Mouse (Mus musculus): ENCODE results near the gene Mrc2. TPM values are rescaled to one million over a fixed set of nuclear protein-coding genes. Genes with fewer than 3 reads are reported as not detected.

The Mrc2 gene
- polyA plus RNA-seq, 1 experiment from 2014 or later, result 4.9 TPM

- ATAC-seq, result no peak
- no peak overlapping the region for H3K27ac ChIP-seq (ENCODE audit: low read depth, low read length)
- H3K36me3 ChIP-seq (ENCODE audit: control insufficient read depth, insufficient read depth, low read length), result no peaks in the 10 kb centered on the region
- H3K4me2 ChIP-seq (ENCODE audit: low read length), result peak overlapping the region; percentile 99
- H3K9ac ChIP-seq (ENCODE audit: low read depth, low read length), result peak overlapping the region; percentile 54
- peaks cover 20% of the 10 kb centered on the region for H3K4me1 ChIP-seq (ENCODE audit: control insufficient read depth, insufficient read depth, low read depth, low read length)
- H3K27me3 ChIP-seq (replicated peaks; ENCODE audit: control insufficient read depth, insufficient read depth, low read length), result peaks cover 5% of the 10 kb centered on the region
- H3K9me3 ChIP-seq (ENCODE audit: control insufficient read depth, low read length), result no peaks in the 10 kb centered on the region
- peak overlapping the region; percentile 57 for H3K4me3 ChIP-seq (ENCODE audit: low read length)
- under 1% methylated on average over 22 of the region's 26 CpGs for WGBS
Measured at GRCm38 (mm10) chr11:105293101-105293581, 698 bp downstream of the Mrc2 start.

GRCm38 (mm10) chr11:105293901-105294494 is 1.6 kb downstream of the Mrc2 start:
- no peaks in the 10 kb centered on the region for H3K36me3 ChIP-seq (ENCODE audit: control insufficient read depth, insufficient read depth, low read length)
- peak overlapping the region; percentile 41; the same call in 1 of the 2 replicates for H3K9ac ChIP-seq (ENCODE audit: low read depth, low read length)
- peaks cover 5% of the 10 kb centered on the region for H3K27me3 ChIP-seq (replicated peaks; ENCODE audit: control insufficient read depth, insufficient read depth, low read length)
- ATAC-seq, result no peak
- H3K4me1 ChIP-seq (ENCODE audit: control insufficient read depth, insufficient read depth, low read depth, low read length), result peaks cover 20% of the 10 kb centered on the region
- H3K27ac ChIP-seq (ENCODE audit: low read depth, low read length), result no peak overlapping the region
- no peaks in the 10 kb centered on the region for H3K9me3 ChIP-seq (ENCODE audit: control insufficient read depth, low read length)
- H3K4me3 ChIP-seq (ENCODE audit: low read length), result peak overlapping the region; percentile 57
- 3% methylated on average over 9 of the region's 9 CpGs for WGBS
- peak overlapping the region; percentile 99 for H3K4me2 ChIP-seq (ENCODE audit: low read length)

- no peak overlapping the region for H3K9ac ChIP-seq (ENCODE audit: low read depth, low read length)
- H3K27me3 ChIP-seq (replicated peaks; ENCODE audit: control insufficient read depth, insufficient read depth, low read length), result peaks cover 4% of the 10 kb centered on the region
- H3K4me2 ChIP-seq (ENCODE audit: low read length), result no peak overlapping the region
- WGBS, result 88% methylated on average over 10 of the region's 10 CpGs
- peaks cover 20% of the 10 kb centered on the region for H3K4me1 ChIP-seq (ENCODE audit: control insufficient read depth, insufficient read depth, low read depth, low read length)
- ATAC-seq, result no peak
- H3K9me3 ChIP-seq (ENCODE audit: control insufficient read depth, low read length), result no peaks in the 10 kb centered on the region
- H3K4me3 ChIP-seq (ENCODE audit: low read length), result no peak overlapping the region
- no peak overlapping the region for H3K27ac ChIP-seq (ENCODE audit: low read depth, low read length)
- H3K36me3 ChIP-seq (ENCODE audit: control insufficient read depth, insufficient read depth, low read length), result no peaks in the 10 kb centered on the region
Measured at GRCm38 (mm10) chr11:105296084-105296483, 3.6 kb downstream of the Mrc2 start.

GRCm38 (mm10) chr11:105310197-105310596 is 17.8 kb downstream of the Mrc2 start:
- WGBS, result 89% methylated on average over 7 of the region's 7 CpGs
- no peak for ATAC-seq

GRCm38 (mm10) chr11:105311291-105311975 is 19.0 kb downstream of the Mrc2 start:
- no peaks in the 10 kb centered on the region for H3K27me3 ChIP-seq (replicated peaks; ENCODE audit: control insufficient read depth, insufficient read depth, low read length)
- H3K27ac ChIP-seq (ENCODE audit: low read depth, low read length), result no peak overlapping the region
- 65% methylated on average over 24 of the region's 24 CpGs for WGBS
- H3K4me1 ChIP-seq (ENCODE audit: control insufficient read depth, insufficient read depth, low read depth, low read length), result peaks cover 22% of the 10 kb centered on the region
- no peak overlapping the region for H3K4me2 ChIP-seq (ENCODE audit: low read length)
- H3K4me3 ChIP-seq (ENCODE audit: low read length), result no peak overlapping the region
- H3K9ac ChIP-seq (ENCODE audit: low read depth, low read length), result no peak overlapping the region
- H3K36me3 ChIP-seq (ENCODE audit: control insufficient read depth, insufficient read depth, low read length), result no peaks in the 10 kb centered on the region
- no peak for ATAC-seq
- H3K9me3 ChIP-seq (ENCODE audit: control insufficient read depth, low read length), result no peaks in the 10 kb centered on the region

More at GRCm38 (mm10) chr11:105310197-105310596, 17.8 kb downstream of the Mrc2 start:
- H3K27me3 ChIP-seq (replicated peaks; ENCODE audit: control insufficient read depth, insufficient read depth, low read length), result no peaks in the 10 kb centered on the region
- no peaks in the 10 kb centered on the region for H3K36me3 ChIP-seq (ENCODE audit: control insufficient read depth, insufficient read depth, low read length)
- H3K27ac ChIP-seq (ENCODE audit: low read depth, low read length), result no peak overlapping the region
- no peak overlapping the region for H3K4me3 ChIP-seq (ENCODE audit: low read length)
- no peak overlapping the region for H3K4me2 ChIP-seq (ENCODE audit: low read length)
- H3K4me1 ChIP-seq (ENCODE audit: control insufficient read depth, insufficient read depth, low read depth, low read length), result peaks cover 22% of the 10 kb centered on the region
- no peak overlapping the region for H3K9ac ChIP-seq (ENCODE audit: low read depth, low read length)
- H3K9me3 ChIP-seq (ENCODE audit: control insufficient read depth, low read length), result no peaks in the 10 kb centered on the region

- no peak overlapping the region for H3K27ac ChIP-seq (ENCODE audit: low read depth, low read length)
- WGBS, result 55% methylated on average over 12 of the region's 12 CpGs
- H3K4me3 ChIP-seq (ENCODE audit: low read length), result no peak overlapping the region
- no peaks in the 10 kb centered on the region for H3K9me3 ChIP-seq (ENCODE audit: control insufficient read depth, low read length)
- ATAC-seq, result 0 out of 2 replicates have a peak, but pooled peaks have one; percentile 12
- no peaks in the 10 kb centered on the region for H3K27me3 ChIP-seq (replicated peaks; ENCODE audit: control insufficient read depth, insufficient read depth, low read length)
- no peak overlapping the region; the same call in 1 of the 2 replicates for H3K9ac ChIP-seq (ENCODE audit: low read depth, low read length)
- H3K36me3 ChIP-seq (ENCODE audit: control insufficient read depth, insufficient read depth, low read length), result no peaks in the 10 kb centered on the region
- H3K4me2 ChIP-seq (ENCODE audit: low read length), result no peak overlapping the region
- peaks cover 22% of the 10 kb centered on the region for H3K4me1 ChIP-seq (ENCODE audit: control insufficient read depth, insufficient read depth, low read depth, low read length)
Measured at GRCm38 (mm10) chr11:105312311-105312942, 20.0 kb downstream of the Mrc2 start.

GRCm38 (mm10) chr11:105312972-105313632 is 20.7 kb downstream of the Mrc2 start:
- no peaks in the 10 kb centered on the region for H3K9me3 ChIP-seq (ENCODE audit: control insufficient read depth, low read length)
- H3K4me3 ChIP-seq (ENCODE audit: low read length), result no peak overlapping the region
- no peak overlapping the region for H3K4me2 ChIP-seq (ENCODE audit: low read length)
- WGBS, result 31% methylated on average over 10 of the region's 10 CpGs
- peak; percentile 36; the same call in 1 of the 2 replicates for ATAC-seq
- H3K27ac ChIP-seq (ENCODE audit: low read depth, low read length), result peak overlapping the region; percentile 54; the same call in 1 of the 2 replicates
- no peaks in the 10 kb centered on the region for H3K27me3 ChIP-seq (replicated peaks; ENCODE audit: control insufficient read depth, insufficient read depth, low read length)
- H3K9ac ChIP-seq (ENCODE audit: low read depth, low read length), result no peak overlapping the region
- no peaks in the 10 kb centered on the region for H3K36me3 ChIP-seq (ENCODE audit: control insufficient read depth, insufficient read depth, low read length)
- H3K4me1 ChIP-seq (ENCODE audit: control insufficient read depth, insufficient read depth, low read depth, low read length), result peaks cover 22% of the 10 kb centered on the region

GRCm38 (mm10) chr11:105313633-105314014 is 21.2 kb downstream of the Mrc2 start:
- no peaks in the 10 kb centered on the region for H3K36me3 ChIP-seq (ENCODE audit: control insufficient read depth, insufficient read depth, low read length)
- no peaks in the 10 kb centered on the region for H3K27me3 ChIP-seq (replicated peaks; ENCODE audit: control insufficient read depth, insufficient read depth, low read length)
- H3K27ac ChIP-seq (ENCODE audit: low read depth, low read length), result peak overlapping the region; percentile 54
- peak; percentile 66 for ATAC-seq
- no peaks in the 10 kb centered on the region for H3K9me3 ChIP-seq (ENCODE audit: control insufficient read depth, low read length)
- H3K4me3 ChIP-seq (ENCODE audit: low read length), result no peak overlapping the region
- H3K9ac ChIP-seq (ENCODE audit: low read depth, low read length), result peak overlapping the region; percentile 38; the same call in 1 of the 2 replicates
- 26% methylated on average over 8 of the region's 8 CpGs for WGBS
- H3K4me2 ChIP-seq (ENCODE audit: low read length), result no peak overlapping the region
- peaks cover 22% of the 10 kb centered on the region for H3K4me1 ChIP-seq (ENCODE audit: control insufficient read depth, insufficient read depth, low read depth, low read length)

Measured in hindbrain, embryonic 16.5 days (tissue).